Mouse (Mus musculus): Measurements from ENCODE around the gene Utrn.
A peak's percentile ranks its signal among the peaks of the same experiment; 100 is the strongest.
"Not testable (repeated sequence)": the region's sequence is repeated elsewhere in the genome, so short reads cannot be mapped to it uniquely, and the experiment has no call there.

Gene Utrn

GRCm38 (mm10) chr10:12690601-12691000, 178.6 kb downstream of the Utrn start:
- peak in 1 of 2 experiments; percentile 52 for DNase-seq (ENCODE audit: low spot score in 2 of 2)

- no peak for DNase-seq (ENCODE audit: low spot score in 2 of 2)
Measured at GRCm38 (mm10) chr10:12685683-12686082, 183.5 kb downstream of the Utrn start.

- DNase-seq (ENCODE audit: low spot score in 2 of 2) = no peak
Measured at GRCm38 (mm10) chr10:12684018-12684417, 185.1 kb downstream of the Utrn start.

- no peak for DNase-seq (ENCODE audit: low spot score in 2 of 2)
Measured at GRCm38 (mm10) chr10:12673309-12673708, 195.9 kb downstream of the Utrn start.

GRCm38 (mm10) chr10:12671608-12672007, 197.6 kb downstream of the Utrn start:
- no peak for DNase-seq (ENCODE audit: low spot score in 2 of 2)

GRCm38 (mm10) chr10:12662035-12662434, 207.1 kb downstream of the Utrn start:
- no peak for DNase-seq (ENCODE audit: low spot score in 2 of 2)

GRCm38 (mm10) chr10:12658023-12658744, 211.0 kb downstream of the Utrn start:
- no peak for DNase-seq (ENCODE audit: low spot score in 2 of 2)

GRCm38 (mm10) chr10:12652988-12653387, 216.2 kb downstream of the Utrn start:
- DNase-seq (ENCODE audit: low spot score in 2 of 2) = no peak

GRCm38 (mm10) chr10:12646119-12646518, 223.0 kb downstream of the Utrn start:
- DNase-seq (ENCODE audit: low spot score in 2 of 2) = no peak

GRCm38 (mm10) chr10:12643336-12643735, 225.8 kb downstream of the Utrn start:
- peak in 1 of 2 experiments; percentile 11 for DNase-seq (ENCODE audit: low spot score in 2 of 2)

GRCm38 (mm10) chr10:12639638-12640037, 229.5 kb downstream of the Utrn start:
- no peak for DNase-seq (ENCODE audit: low spot score in 2 of 2)

GRCm38 (mm10) chr10:12633965-12634364, 235.2 kb downstream of the Utrn start:
- DNase-seq (ENCODE audit: low spot score in 2 of 2) = no peak

- no peak for DNase-seq (ENCODE audit: low spot score in 2 of 2)
Measured at GRCm38 (mm10) chr10:12630933-12631332, 238.2 kb downstream of the Utrn start.

GRCm38 (mm10) chr10:12618397-12618796, 250.8 kb downstream of the Utrn start:
- DNase-seq (ENCODE audit: low spot score in 2 of 2) = no peak

GRCm38 (mm10) chr10:12615723-12616122, 253.4 kb downstream of the Utrn start:
- DNase-seq (ENCODE audit: low spot score in 2 of 2) = no peak

- peak; percentile 11 to 56 for DNase-seq (ENCODE audit: low spot score in 2 of 2)
Measured at GRCm38 (mm10) chr10:12614465-12615199, 254.5 kb downstream of the Utrn start.

- DNase-seq (ENCODE audit: low spot score in 2 of 2) = peak in 1 of 2 experiments; percentile 25
Measured at GRCm38 (mm10) chr10:12612235-12612863, 256.8 kb downstream of the Utrn start.

- DNase-seq (ENCODE audit: low spot score in 2 of 2) = no peak
Measured at GRCm38 (mm10) chr10:12609896-12610295, 259.3 kb downstream of the Utrn start.

- DNase-seq (ENCODE audit: low spot score in 2 of 2) = no peak
Measured at GRCm38 (mm10) chr10:12608634-12609033, 260.5 kb downstream of the Utrn start.

GRCm38 (mm10) chr10:12607180-12607579, 262.0 kb downstream of the Utrn start:
- not testable (repeated sequence) for DNase-seq (ENCODE audit: low spot score in 2 of 2)

- no peak for DNase-seq (ENCODE audit: low spot score in 2 of 2)
Measured at GRCm38 (mm10) chr10:12595379-12595778, 273.8 kb downstream of the Utrn start.

- no peak for DNase-seq (ENCODE audit: low spot score in 2 of 2)
Measured at GRCm38 (mm10) chr10:12594958-12595357, 274.2 kb downstream of the Utrn start.

GRCm38 (mm10) chr10:12593071-12593470, 276.1 kb downstream of the Utrn start:
- DNase-seq (ENCODE audit: low spot score in 2 of 2) = no peak
